Mouse (Mus musculus): ENCODE results near the gene Tenm3. TPM values are rescaled to one million over a fixed set of nuclear protein-coding genes. Genes with fewer than 3 reads are reported as not detected.

Gene Tenm3
- polyA plus RNA-seq, 1 experiment from 2014 or later = 42.9 TPM

- Histone ChIP-seq H3K27ac (replicated peaks) (no peak overlapping the region), H3K4me3 (replicated peaks) (no peak overlapping the region), H3K36me3 (no peaks in the 10 kb centered on the region), H3K4me2 (replicated peaks) (no peak overlapping the region), H3K4me1 (no peaks in the 10 kb centered on the region), H3K9ac (no peak overlapping the region), H3K27me3 (no peaks in the 10 kb centered on the region), H3K9me3 (replicated peaks) (no peaks in the 10 kb centered on the region)
- no peak for ATAC-seq (ENCODE audit: insufficient number of reproducible peaks, low FRiP score, low TSS enrichment, low read depth)
- 51% methylated on average over 4 of the region's 4 CpGs for WGBS
Observed at GRCm38 (mm10) chr8:48178993-48179392, 664.8 kb downstream of the Tenm3 start.

- H3K27me3 ChIP-seq = no peaks in the 10 kb centered on the region
- H3K9ac ChIP-seq = no peak overlapping the region
- WGBS = 91% methylated on average over 1 of the region's 1 CpGs
- H3K4me2 ChIP-seq (replicated peaks) = no peak overlapping the region
- no peaks in the 10 kb centered on the region for H3K9me3 ChIP-seq (replicated peaks)
- ATAC-seq (ENCODE audit: insufficient number of reproducible peaks, low FRiP score, low TSS enrichment, low read depth) = no peak
- no peak overlapping the region for H3K27ac ChIP-seq (replicated peaks)
- H3K36me3 ChIP-seq = no peaks in the 10 kb centered on the region
- no peak overlapping the region for H3K4me3 ChIP-seq (replicated peaks)
- no peaks in the 10 kb centered on the region for H3K4me1 ChIP-seq
Observed at GRCm38 (mm10) chr8:48177876-48178275, 665.9 kb downstream of the Tenm3 start.
